Mouse (Mus musculus) myocyte (in vitro differentiated cells): ENCODE measurements around the gene Ptcd2.

Experiments
- E2F4 ChIP-seq: IDR thresholded peaks from one replicate; pipeline ENCODE4 v1.6.1; 2011; ENCODE audit warnings: mild to moderate bottlenecking, control low read depth, moderate library complexity; ENCODE audit not compliant: insufficient read depth
- MAX ChIP-seq: IDR thresholded peaks from one replicate; pipeline ENCODE4 v1.6.1; 2011; ENCODE audit warnings: low read depth, mild to moderate bottlenecking, control low read depth
- MYOD1 ChIP-seq, 3 experiments: IDR thresholded peaks; one replicate each; pipeline ENCODE4 v1.6.1; 2011; ENCODE audit warnings: control low read depth in 2 of 3, low read depth in 2 of 3, mild to moderate bottlenecking in 2 of 3, moderate library complexity in 1 of 3; ENCODE audit not compliant: insufficient read length in 2 of 3, control insufficient read depth in 1 of 3
- MYOG ChIP-seq, 3 experiments: IDR thresholded peaks; one replicate each; pipeline ENCODE4 v1.6.1; 2011; ENCODE audit warnings: control low read depth in 2 of 3, low read depth in 2 of 3, mild to moderate bottlenecking in 2 of 3; ENCODE audit not compliant: insufficient read length in 2 of 3, control insufficient read depth in 1 of 3, insufficient read depth in 1 of 3
- POLR2A ChIP-seq: IDR thresholded peaks from one replicate; pipeline ENCODE4 v1.6.1; 2011; ENCODE audit warnings: low read depth, mild to moderate bottlenecking, control low read depth, moderate library complexity; ENCODE audit not compliant: insufficient read length
- POLR2AphosphoS2 ChIP-seq: IDR thresholded peaks from one replicate; pipeline ENCODE4 v1.6.1; 2011; ENCODE audit warnings: low read depth, control low read depth; ENCODE audit not compliant: insufficient read length
- REST ChIP-seq: IDR thresholded peaks from one replicate; pipeline ENCODE4 v1.6.1; 2011; ENCODE audit warnings: mild to moderate bottlenecking, control low read depth, moderate library complexity; ENCODE audit not compliant: insufficient read depth, insufficient read length
- TCF12 ChIP-seq: IDR thresholded peaks from one replicate; pipeline ENCODE4 v1.6.1; 2011; ENCODE audit warnings: mild to moderate bottlenecking, control low read depth; ENCODE audit not compliant: poor library complexity, insufficient read depth, severe bottlenecking
- USF1 ChIP-seq: IDR thresholded peaks from one replicate; pipeline ENCODE4 v1.6.1; 2011; ENCODE audit warnings: low read depth, mild to moderate bottlenecking, control low read depth, moderate library complexity

DNA sequence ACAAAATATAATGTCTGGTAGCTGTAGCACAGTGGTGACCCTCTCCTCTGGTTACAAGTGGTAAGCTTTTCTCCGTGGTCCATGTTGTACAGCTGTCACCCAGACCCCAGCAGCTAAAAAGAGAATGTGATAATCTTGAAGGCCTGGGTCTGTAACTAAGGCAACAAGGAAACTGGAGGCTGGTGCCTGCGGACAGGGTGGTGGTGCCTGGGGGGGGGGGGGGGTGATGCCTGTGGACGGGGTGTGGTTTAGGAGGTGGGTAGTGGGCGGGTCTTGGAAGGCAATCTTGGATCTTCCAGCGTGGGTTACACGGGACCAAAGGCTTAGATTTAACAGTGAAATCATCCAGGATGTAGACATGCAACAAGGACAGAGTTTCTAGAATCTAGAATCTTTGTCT lies 37.9 kb upstream of the Ptcd2 start:
- no peak for TF ChIP-seq POLR2A
- TF ChIP-seq POLR2AphosphoS2: no peak
- peak in 1 of 3 experiments; percentile 30 for TF ChIP-seq MYOD1 (IDR thresholded peaks at IDR 0.05; ENCODE audit: control insufficient read depth in 1 of 3, insufficient read length in 2 of 3, low read depth in 2 of 3)
- TF ChIP-seq USF1: no peak
- no peak for TF ChIP-seq E2F4
- no peak for TF ChIP-seq MAX
- TF ChIP-seq REST: no peak
- peak in 1 of 3 experiments; percentile 29 for TF ChIP-seq MYOG (IDR thresholded peaks at IDR 0.05; ENCODE audit: control insufficient read depth in 1 of 3, insufficient read depth in 1 of 3, insufficient read length in 2 of 3, low read depth in 2 of 3)
- TF ChIP-seq TCF12: no peak
